Mouse (Mus musculus) liver, embryonic 14.5 days (tissue): Measurements from ENCODE around the gene Ssh2.
A peak's percentile ranks its signal among the peaks of the same experiment; 100 is the strongest.

Experiments
- CTCF ChIP-seq: IDR thresholded peaks from 2 replicates; pipeline ENCODE4 v1.5.1; 2016; ENCODE audit warnings: antibody characterized with exemption, low read depth, control low read depth
- EP300 ChIP-seq: IDR thresholded peaks from 2 replicates; pipeline ENCODE4 v1.6.1; 2016; ENCODE audit warnings: antibody characterized with exemption, low read depth

- peak; percentile 58 for TF ChIP-seq CTCF
- no peak for TF ChIP-seq EP300
Measured at GRCm38 (mm10) chr11:77497341-77497756, 281.3 kb downstream of the Ssh2 start.
